In genomic region chr14:32801016-32801661, GRCm38 (mm10) we compare ENCODE assay signal across 9 mouse cellular contexts. TPM values are rescaled to one million over a fixed set of nuclear protein-coding genes. Genes with fewer than 3 reads are reported as not detected.
A peak's percentile ranks its signal among the peaks of the same experiment; 100 is the strongest.
DNase-seq lines count a peak whose midpoint lies in the region; ATAC-seq and TF ChIP-seq lines count a peak whose summit lies in the region.
"Had no signal": no experiment of that assay in that cellular context is flagged by ENCODE, and none has a peak within 500 bp of the region (broad histone marks: within the 10 kb centered on the region; RNA-seq: fewer than 3 reads in every experiment).

No protein-coding gene starts in this region.

- no peaks in the 10 kb centered on the region for H3K4me1 ChIP-seq in lung, embryonic 16.5 days (replicated peaks; ENCODE audit: control insufficient read depth, insufficient read depth, low read length)

- H3K27me3 ChIP-seq in lung, embryonic 16.5 days (ENCODE audit: control insufficient read depth, insufficient read depth, low read depth, low read length), result no peaks in the 10 kb centered on the region

- H3K27ac ChIP-seq in gastrocnemius, adult 2 months, result no peak overlapping the region
- no peak overlapping the region for H3K27ac ChIP-seq in lung, embryonic 16.5 days (ENCODE audit: low read length)

- DNase-seq in gastrocnemius, adult 2 months, result peak; percentile 43
- no peak for DNase-seq in gastrocnemius, adult 8-10 months (ENCODE audit: low spot score in 2 of 2)
- peak; percentile 36 for DNase-seq in ovary, postnatal 36 days (ENCODE audit: low spot score)
- no peak for DNase-seq in ovary, adult 18-20 months (ENCODE audit: low spot score)
- DNase-seq in gastrocnemius, postnatal 10 days, result peak; percentile 52
- DNase-seq in c-Kit-positive CD71-positive TER-119-positive erythroid progenitor cells, embryonic 14.5 days (ENCODE audit: low spot score), result no peak

- 67% methylated on average over 11 of the region's 11 CpGs for WGBS in lung, embryonic 16.5 days

- no peak overlapping the region for H3K4me2 ChIP-seq in lung, embryonic 16.5 days (ENCODE audit: low read depth, low read length)

- H3K36me3 ChIP-seq in lung, embryonic 16.5 days (ENCODE audit: control insufficient read depth, insufficient read depth, low read length), result no peaks in the 10 kb centered on the region

- ATAC-seq in lung, embryonic 16.5 days (ENCODE audit: low read depth), result peak; percentile 38; the same call in 1 of the 2 replicates
- no peak for ATAC-seq in megakaryocyte, adult 5-6 weeks (ENCODE audit: poor library complexity, severe bottlenecking)
- ATAC-seq: Patski had no signal

- no peak overlapping the region for H3K4me3 ChIP-seq in gastrocnemius, adult 2 months
- no peak overlapping the region for H3K4me3 ChIP-seq in lung, embryonic 16.5 days (ENCODE audit: low read length)

- H3K9me3 ChIP-seq in lung, embryonic 16.5 days (ENCODE audit: control insufficient read depth, low read length), result no peaks in the 10 kb centered on the region

- H3K9ac ChIP-seq in lung, embryonic 16.5 days (ENCODE audit: low read length), result no peak overlapping the region

- TF ChIP-seq CTCF in gastrocnemius, adult 2 months (IDR thresholded peaks at IDR 0.05), result peak; percentile 56

- intact Hi-C loops in gastrocnemius, adult 2 months (cut with DNase I), result loop anchor here (5.0 kb wide), 1 partner anchor 194 kb away; no protein-coding TSS in a partner anchor

RNA-seq across cellular contexts. Expression of gene Tmem273, which starts 15.4 kb away (rescaled TPM):
- under 1 TPM in 1 of 2 experiments, not detected in 1; 0.25 TPM for total RNA-seq in gastrocnemius, adult 2 months (2021)
- total RNA-seq in gastrocnemius, adult 8-10 months (2022), result not detected
- under 1 TPM in 1 of 2 experiments, not detected in 1; 0.73 TPM for total RNA-seq in gastrocnemius, postnatal 10 days (2021)
- 0.82 and 1.6 TPM in 2 replicates for polyA plus RNA-seq in lung, embryonic 16.5 days (2015; fragmentation: Nextera tagmentation; extraction: Ambion mirVana)
- total RNA-seq in megakaryocyte, adult 5-6 weeks (2015), result 12.3 and 15.3 TPM in 2 replicates
- 7.8 and 10.1 TPM in 2 replicates for total RNA-seq in megakaryocyte, adult 5-6 weeks (2017)
- polyA plus RNA-seq: Patski had no signal

RNA-seq across cellular contexts. Expression of gene Fam170b, which starts 32.6 kb away (rescaled TPM):
- not detected for total RNA-seq in gastrocnemius, adult 2 months (2021)
- under 1 TPM in 2 of 4 experiments, not detected in 2; 0.10 to 0.16 TPM for total RNA-seq in gastrocnemius, adult 8-10 months (2022)
- not detected for total RNA-seq in gastrocnemius, postnatal 10 days (2021)
- polyA plus RNA-seq in lung, embryonic 16.5 days (2015; fragmentation: Nextera tagmentation; extraction: Ambion mirVana), result 0.11 and 0.36 TPM in 2 replicates
- not detected in 2 replicates for total RNA-seq in megakaryocyte, adult 5-6 weeks (2015)
- total RNA-seq in megakaryocyte, adult 5-6 weeks (2017), result not detected in 2 replicates
- polyA plus RNA-seq: Patski had no signal

RNA-seq across cellular contexts. Expression of gene Vstm4, which starts 55.4 kb away (rescaled TPM):
- total RNA-seq in gastrocnemius, adult 2 months (2021), result 1 to 10 TPM; 1.7 to 3.3 TPM
- 1 to 10 TPM; 1.5 to 3.6 (median 2.1) TPM for total RNA-seq in gastrocnemius, adult 8-10 months (2022)
- 10 to 100 TPM; 20.0 to 23.4 TPM for total RNA-seq in gastrocnemius, postnatal 10 days (2021)
- polyA plus RNA-seq in lung, embryonic 16.5 days (2015; fragmentation: Nextera tagmentation; extraction: Ambion mirVana), result 67.3 and 72.1 TPM in 2 replicates
- total RNA-seq in megakaryocyte, adult 5-6 weeks (2015), result not detected in 2 replicates
- not detected in 2 replicates for total RNA-seq in megakaryocyte, adult 5-6 weeks (2017)
- polyA plus RNA-seq: Patski had no signal

Comparison
In these comparisons a context has a peak if more than half of its experiments do, and no peak if none do; other contexts are left out.
1. DNase-seq: peak in gastrocnemius, adult 2 months (single experiment), ovary, postnatal 36 days (single experiment) and gastrocnemius, postnatal 10 days (single experiment); none in gastrocnemius, adult 8-10 months (0 of 2), ovary, adult 18-20 months (single experiment) and c-Kit-positive CD71-positive TER-119-positive erythroid progenitor cells, embryonic 14.5 days (single experiment).
2. RNA of gene Vstm4, which starts 55.4 kb away (total RNA-seq): 20.0 to 23.4 TPM in gastrocnemius, postnatal 10 days; 1.7 to 3.3 TPM in gastrocnemius, adult 2 months, 1.5 to 3.6 TPM in gastrocnemius, adult 8-10 months and not detected in megakaryocyte, adult 5-6 weeks; every median in the first group is over 4 times any median in the second.
3. RNA of gene Tmem273, which starts 15.4 kb away (total RNA-seq): 7.8 to 15.3 TPM in megakaryocyte, adult 5-6 weeks; 0.73 TPM in gastrocnemius, postnatal 10 days, 0.25 TPM in gastrocnemius, adult 2 months and not detected in gastrocnemius, adult 8-10 months; every median in the first group is over 4 times any median in the second.